Mouse (Mus musculus) heart, embryonic 11.5 days (tissue): ENCODE results near the gene Katnb1. TPM values are rescaled to one million over a fixed set of nuclear protein-coding genes. Genes with fewer than 3 reads are reported as not detected.

Experiments
- ATAC-seq: fragments of 200-750 bp; cut with Nextera tagmentation; replicated peaks from 2 replicates; pipeline ENCODE4 v1.8.0; 2017; ENCODE audit warnings: moderate library complexity; ENCODE audit not compliant: insufficient number of reproducible peaks, low FRiP score, low TSS enrichment
- H3K27ac ChIP-seq: fragments of 300-500 bp; sonication (generic); 2 replicates; pipeline ENCODE4 v1.5.1; 2014; ENCODE audit warnings: mild to moderate bottlenecking, low read depth, low read length
- H3K27me3 ChIP-seq: fragments of 300-500 bp; sonication (generic); 2 replicates; pipeline ENCODE4 v1.6.1; 2014; ENCODE audit warnings: mild to moderate bottlenecking, low read length, mixed read lengths; ENCODE audit not compliant: control insufficient read depth, insufficient read depth
- H3K36me3 ChIP-seq: fragments of 300-500 bp; sonication (generic); 2 replicates; pipeline ENCODE4 v1.6.1; 2014; ENCODE audit warnings: mild to moderate bottlenecking, low read length, moderate library complexity, mixed read lengths; ENCODE audit not compliant: control insufficient read depth, insufficient read depth
- H3K4me1 ChIP-seq: fragments of 300-500 bp; sonication (generic); 2 replicates; pipeline ENCODE4 v1.6.1; 2014; ENCODE audit warnings: low read length; ENCODE audit not compliant: control insufficient read depth, insufficient read depth
- H3K4me2 ChIP-seq: fragments of 300-500 bp; sonication (generic); 2 replicates; pipeline ENCODE4 v1.6.1; 2014; ENCODE audit warnings: mild to moderate bottlenecking, moderate library complexity
- H3K4me3 ChIP-seq: fragments of 300-500 bp; sonication (generic); 2 replicates; pipeline ENCODE4 v1.5.1; 2014; ENCODE audit warnings: low read depth, low read length
- H3K9ac ChIP-seq: fragments of 300-500 bp; sonication (generic); 2 replicates; pipeline ENCODE4 v1.6.1; 2014; ENCODE audit warnings: mild to moderate bottlenecking, low read depth, low read length, moderate library complexity
- H3K9me3 ChIP-seq: fragments of 300-500 bp; sonication (generic); replicated peaks from 2 replicates; pipeline ENCODE4 v1.6.1; 2016; ENCODE audit warnings: low read length; ENCODE audit not compliant: control insufficient read depth
- WGBS: fragments of 180-500 bp; shearing (Covaris S2); extraction: QIAGEN DNeasy Blood & Tissue Kit; methylation state at CpG from one replicate; pipeline ENCODE4 v1.1.7; 2014; ENCODE audit not compliant: insufficient replicate concordance; 5-methylcytosine and 5-hydroxymethylcytosine counted together
- polyA plus RNA-seq: library from polyadenylated mRNA; unstranded; fragments of >200 nt; fragmentation: Nextera tagmentation; extraction: Ambion mirVana; gene quantifications from 2 replicates; pipeline ENCODE4 v1.2.1, GENCODE M21; 2014

Katnb1 gene
- polyA plus RNA-seq, 1 experiment from 2014 or later, result 18.3 TPM

DNA sequence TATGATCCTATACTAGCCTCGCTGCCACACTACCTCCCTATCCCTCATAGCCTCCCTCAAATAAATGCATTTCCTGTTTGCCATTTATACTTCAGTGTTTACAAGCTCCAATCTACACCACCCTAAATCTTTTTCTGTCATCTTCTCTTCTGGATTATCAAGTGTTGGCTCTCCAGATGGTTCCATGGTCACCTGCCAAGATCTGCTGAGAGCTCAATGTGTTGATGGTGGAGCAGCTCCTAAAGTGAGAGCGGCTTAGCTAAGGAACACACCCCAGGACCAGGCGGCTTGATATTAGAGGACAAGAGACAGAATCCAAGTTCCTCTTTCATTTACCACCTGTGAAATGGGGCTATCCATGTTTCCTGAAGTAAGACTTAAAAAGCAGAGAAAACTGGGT lies 2.9 kb upstream of the Katnb1 start:
- Histone ChIP-seq H3K9me3 (no peaks in the 10 kb centered on the region), H3K4me1 (peaks cover 9% of the 10 kb centered on the region), H3K9ac (no peak overlapping the region), H3K27ac (no peak overlapping the region), H3K36me3 (no peaks in the 10 kb centered on the region), H3K4me2 (no peak overlapping the region), H3K27me3 (peaks cover 4% of the 10 kb centered on the region; the same call in 1 of the 2 replicates), H3K4me3 (no peak overlapping the region)
- 82% methylated on average over 3 of the region's 3 CpGs for WGBS
- ATAC-seq, result no peak

GRCm38 (mm10) chr8:95079305-95079704 lies 1.7 kb upstream of the Katnb1 start:
- H3K27ac ChIP-seq, result no peak overlapping the region
- no peak overlapping the region for H3K9ac ChIP-seq
- WGBS, result 88% methylated on average over 4 of the region's 4 CpGs
- H3K4me2 ChIP-seq, result no peak overlapping the region
- no peak overlapping the region for H3K4me3 ChIP-seq
- ATAC-seq, result no peak
- no peaks in the 10 kb centered on the region for H3K36me3 ChIP-seq
- peaks cover 9% of the 10 kb centered on the region for H3K4me1 ChIP-seq
- H3K27me3 ChIP-seq, result no peaks in the 10 kb centered on the region
- H3K9me3 ChIP-seq, result no peaks in the 10 kb centered on the region

GRCm38 (mm10) chr8:95081650-95082049 lies 664 bp downstream of the Katnb1 start:
- no peak for ATAC-seq
- peak overlapping the region; percentile 71 for H3K27ac ChIP-seq
- H3K4me2 ChIP-seq, result peak overlapping the region; percentile 96
- H3K4me1 ChIP-seq, result peaks cover 18% of the 10 kb centered on the region
- 8% methylated on average over 11 of the region's 11 CpGs for WGBS
- H3K36me3 ChIP-seq, result no peaks in the 10 kb centered on the region
- no peaks in the 10 kb centered on the region for H3K27me3 ChIP-seq
- H3K4me3 ChIP-seq, result peak overlapping the region; percentile 84
- H3K9ac ChIP-seq, result peak overlapping the region; percentile 86
- H3K9me3 ChIP-seq, result no peaks in the 10 kb centered on the region

GRCm38 (mm10) chr8:95084261-95084660 lies 3.3 kb downstream of the Katnb1 start:
- no peak for ATAC-seq
- Histone ChIP-seq H3K27ac (no peak overlapping the region), H3K36me3 (peaks cover 6% of the 10 kb centered on the region; the same call in 1 of the 2 replicates), H3K9ac (no peak overlapping the region), H3K27me3 (no peaks in the 10 kb centered on the region), H3K4me3 (no peak overlapping the region), H3K9me3 (no peaks in the 10 kb centered on the region), H3K4me2 (no peak overlapping the region; the same call in 1 of the 2 replicates), H3K4me1 (peaks cover 18% of the 10 kb centered on the region)
- WGBS, result 92% methylated on average over 4 of the region's 4 CpGs

DNA sequence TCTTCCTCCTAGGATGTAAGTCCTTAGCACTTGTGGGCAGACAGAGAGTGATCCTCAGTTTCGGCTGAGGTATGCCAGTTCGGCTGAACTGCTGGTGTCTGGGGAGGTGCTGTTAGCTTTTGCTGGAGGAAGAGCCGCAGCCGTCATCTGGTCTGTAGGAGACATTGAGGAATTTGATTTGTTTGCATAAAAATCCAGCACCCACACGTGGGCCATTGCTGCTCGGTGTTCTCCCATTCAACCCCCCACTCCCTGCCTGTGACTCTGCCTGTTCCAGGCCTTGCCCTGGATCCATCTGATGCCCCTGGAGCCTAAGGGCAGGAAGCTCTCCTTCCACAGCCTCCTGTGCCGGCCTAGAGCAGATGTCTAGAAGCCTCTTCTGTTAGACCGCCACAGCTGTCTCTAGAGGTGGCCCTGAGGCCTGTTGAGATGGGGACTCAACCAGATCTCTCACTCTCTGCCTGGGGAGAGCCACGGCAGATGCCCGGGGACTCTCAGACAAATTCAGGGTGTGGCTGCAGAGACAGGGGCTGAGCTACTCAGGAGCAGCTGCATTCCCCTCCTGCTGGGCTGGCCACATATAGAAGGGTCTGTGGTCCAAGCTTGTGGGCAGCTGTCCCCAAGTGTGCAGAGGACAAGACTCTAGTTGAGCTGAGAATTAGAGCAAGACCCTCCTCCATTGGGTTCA lies 3.9 kb downstream of the Katnb1 start:
- Histone ChIP-seq H3K27me3 (no peaks in the 10 kb centered on the region), H3K27ac (peak overlapping the region; percentile 73), H3K4me1 (peaks cover 18% of the 10 kb centered on the region), H3K4me2 (peak overlapping the region; percentile 44), H3K36me3 (peaks cover 6% of the 10 kb centered on the region; the same call in 1 of the 2 replicates), H3K9me3 (no peaks in the 10 kb centered on the region), H3K9ac (peak overlapping the region; percentile 39), H3K4me3 (no peak overlapping the region; the same call in 1 of the 2 replicates)
- WGBS, result 83% methylated on average over 10 of the region's 10 CpGs
- ATAC-seq, result no peak

DNA sequence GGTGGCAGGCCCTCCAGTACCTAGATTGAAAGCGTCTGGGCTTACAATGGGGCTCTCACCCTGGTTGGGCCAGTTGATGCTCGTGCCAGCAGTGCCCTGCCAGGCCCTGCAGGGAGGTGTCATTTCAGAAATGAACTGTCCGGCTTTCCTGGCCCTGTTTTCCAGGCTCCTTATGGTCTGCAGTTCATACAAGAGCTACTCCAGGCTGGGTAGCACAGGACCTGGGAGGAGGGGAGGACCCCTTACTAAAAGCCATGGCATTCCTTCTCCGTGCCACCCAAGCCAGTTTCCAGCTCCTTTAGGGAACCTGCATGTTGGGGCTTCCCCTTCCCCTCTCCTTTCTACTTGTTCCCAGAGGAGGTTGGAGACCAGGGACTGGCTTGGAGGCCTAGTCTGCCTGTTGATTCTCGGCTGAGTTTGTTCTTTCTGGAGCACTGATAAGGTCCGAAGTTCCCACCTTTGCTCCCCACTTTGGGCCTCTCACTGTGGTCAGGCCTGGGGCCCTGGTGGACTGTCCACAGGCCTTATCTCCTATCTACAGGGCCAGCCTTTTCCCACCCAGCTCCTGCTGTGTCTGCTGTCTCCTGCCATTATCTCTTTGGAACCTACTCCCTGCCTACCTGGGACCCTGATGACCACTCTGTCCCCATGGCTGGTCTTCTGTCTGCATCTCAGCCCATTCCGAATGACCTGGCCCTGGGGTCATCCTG lies 4.6 kb downstream of the Katnb1 start:
- H3K27ac ChIP-seq, result peak overlapping the region; percentile 73
- no peaks in the 10 kb centered on the region for H3K27me3 ChIP-seq
- no peak overlapping the region; the same call in 1 of the 2 replicates for H3K4me3 ChIP-seq
- H3K9ac ChIP-seq, result peak overlapping the region; percentile 39
- H3K4me2 ChIP-seq, result peak overlapping the region; percentile 44
- no peaks in the 10 kb centered on the region for H3K9me3 ChIP-seq
- peaks cover 6% of the 10 kb centered on the region; the same call in 1 of the 2 replicates for H3K36me3 ChIP-seq
- WGBS, result 59% methylated on average over 7 of the region's 7 CpGs
- H3K4me1 ChIP-seq, result peaks cover 18% of the 10 kb centered on the region
- ATAC-seq, result peak; percentile 58

- no peak for ATAC-seq
- Histone ChIP-seq H3K4me1 (no peaks in the 10 kb centered on the region), H3K4me3 (no peak overlapping the region), H3K27ac (no peak overlapping the region), H3K4me2 (no peak overlapping the region), H3K27me3 (no peaks in the 10 kb centered on the region), H3K9ac (no peak overlapping the region), H3K9me3 (no peaks in the 10 kb centered on the region), H3K36me3 (peaks cover 17% of the 10 kb centered on the region)
- WGBS, result 81% methylated on average over 4 of the region's 4 CpGs
Observed at GRCm38 (mm10) chr8:95093574-95093973, 12.6 kb downstream of the Katnb1 start.

DNA sequence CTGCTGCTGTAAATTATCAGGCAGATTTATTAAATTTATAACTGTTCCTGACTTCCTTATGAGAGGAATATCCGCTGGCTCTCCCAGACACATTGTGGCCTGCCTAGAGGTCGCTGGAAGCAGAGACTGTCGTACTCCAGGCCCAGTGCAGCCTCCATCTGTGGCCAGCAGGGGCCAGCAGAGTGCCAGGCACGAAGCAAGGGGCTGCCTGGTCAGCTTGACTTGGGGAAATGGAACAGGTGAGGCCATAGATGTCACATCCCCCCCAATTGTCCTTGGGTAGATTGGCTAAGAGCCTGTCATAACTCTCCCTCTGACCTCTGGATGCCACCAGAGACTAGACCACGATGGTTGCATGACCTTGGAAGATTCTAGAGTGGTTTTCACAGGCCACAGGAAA lies 18.0 kb downstream of the Katnb1 start:
- Histone ChIP-seq H3K27ac (no peak overlapping the region), H3K9me3 (no peaks in the 10 kb centered on the region), H3K36me3 (peaks cover 20% of the 10 kb centered on the region), H3K4me1 (no peaks in the 10 kb centered on the region), H3K27me3 (no peaks in the 10 kb centered on the region), H3K4me3 (no peak overlapping the region), H3K9ac (no peak overlapping the region), H3K4me2 (no peak overlapping the region)
- 32% methylated on average over 5 of the region's 5 CpGs for WGBS
- ATAC-seq, result no peak
